Mouse (Mus musculus): ENCODE measurements around the gene Pramel3.
"Not testable (repeated sequence)": the region's sequence is repeated elsewhere in the genome, so short reads cannot be mapped to it uniquely, and the experiment has no call there.

Pramel3 gene

GRCm38 (mm10) chrX:135302007-135302406 lies at the start of gene Pramel3:
Pramel3 (plus strand) TSS chrX:135302307.
- not testable (repeated sequence) for DNase-seq (ENCODE audit: low read depth in 1 of 2, low spot score in 2 of 2)

DNA sequence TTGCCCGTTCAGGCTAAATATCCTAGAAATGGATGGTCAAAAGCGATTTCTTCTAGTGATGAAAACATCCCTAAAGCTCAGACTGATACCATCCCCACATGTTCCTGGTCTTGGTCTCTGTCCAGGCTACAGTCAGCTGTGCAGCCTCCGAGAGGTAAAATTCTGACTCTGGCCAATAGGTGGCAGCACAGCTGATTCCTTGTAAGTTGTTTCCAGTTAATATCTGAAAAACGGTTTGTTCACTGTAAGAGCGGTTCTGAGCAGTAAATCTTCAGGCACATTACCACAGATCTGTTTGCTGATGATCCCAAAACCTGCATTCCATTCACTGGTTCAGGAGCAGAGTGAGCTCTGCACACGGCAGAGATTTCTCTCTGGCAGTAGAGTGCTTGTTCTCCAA lies 58.6 kb downstream of the Pramel3 start:
- DNase-seq (ENCODE audit: low read depth in 1 of 2, low spot score in 2 of 2): not testable (repeated sequence)

GRCm38 (mm10) chrX:135361943-135362342 lies 59.8 kb downstream of the Pramel3 start:
- not testable (repeated sequence) for DNase-seq (ENCODE audit: low read depth in 1 of 2, low spot score in 2 of 2)

All from monocyte, adult 2 months (primary cell).